Mouse (Mus musculus) midbrain, embryonic 15.5 days (tissue): Measurements from ENCODE around the gene Pde4d. TPM values are rescaled to one million over a fixed set of nuclear protein-coding genes. Genes with fewer than 3 reads are reported as not detected.

Experiments
- ATAC-seq: fragments of 200-750 bp; cut with Nextera tagmentation; replicated peaks from 2 replicates; pipeline ENCODE4 v1.8.0; 2017; ENCODE audit warnings: moderate TSS enrichment
- H3K27ac ChIP-seq: fragments of 300-500 bp; sonication (generic); 2 replicates; pipeline ENCODE4 v1.5.1; 2015; ENCODE audit warnings: mild to moderate bottlenecking, inconsistent platforms
- H3K27me3 ChIP-seq: fragments of 300-500 bp; sonication (generic); replicated peaks from 2 replicates; pipeline ENCODE4 v1.6.1; 2015; ENCODE audit warnings: inconsistent platforms
- H3K36me3 ChIP-seq: fragments of 300-500 bp; sonication (generic); replicated peaks from 2 replicates; pipeline ENCODE4 v1.6.1; 2015; ENCODE audit warnings: inconsistent platforms
- H3K4me1 ChIP-seq: fragments of 300-500 bp; sonication (generic); 2 replicates; pipeline ENCODE4 v1.6.1; 2015; ENCODE audit warnings: inconsistent platforms
- H3K4me2 ChIP-seq: fragments of 300-500 bp; sonication (generic); 2 replicates; pipeline ENCODE4 v1.6.1; 2015; ENCODE audit warnings: inconsistent platforms, mild to moderate bottlenecking, moderate library complexity
- H3K4me3 ChIP-seq: fragments of 300-500 bp; sonication (generic); 2 replicates; pipeline ENCODE4 v1.5.1; 2015; ENCODE audit warnings: mild to moderate bottlenecking, inconsistent platforms
- H3K9ac ChIP-seq: fragments of 300-500 bp; sonication (generic); 2 replicates; pipeline ENCODE4 v1.6.1; 2015; ENCODE audit warnings: mild to moderate bottlenecking, inconsistent platforms
- H3K9me3 ChIP-seq: fragments of 300-500 bp; sonication (generic); 2 replicates; pipeline ENCODE4 v1.6.1; 2016; ENCODE audit warnings: inconsistent platforms
- WGBS: fragments of 180-500 bp; shearing (Covaris S2); methylation state at CpG from one replicate; pipeline ENCODE4 v1.1.7; 2015; ENCODE audit warnings: mixed read lengths; 5-methylcytosine and 5-hydroxymethylcytosine counted together
- polyA plus RNA-seq: library from polyadenylated mRNA; unstranded; fragments of >200 nt; fragmentation: Nextera tagmentation; extraction: Ambion mirVana; gene quantifications from 2 replicates; pipeline ENCODE4 v1.2.1, GENCODE M21; 2015

Pde4d gene
- polyA plus RNA-seq, 1 experiment from 2014 or later, result 27.1 TPM

DNA sequence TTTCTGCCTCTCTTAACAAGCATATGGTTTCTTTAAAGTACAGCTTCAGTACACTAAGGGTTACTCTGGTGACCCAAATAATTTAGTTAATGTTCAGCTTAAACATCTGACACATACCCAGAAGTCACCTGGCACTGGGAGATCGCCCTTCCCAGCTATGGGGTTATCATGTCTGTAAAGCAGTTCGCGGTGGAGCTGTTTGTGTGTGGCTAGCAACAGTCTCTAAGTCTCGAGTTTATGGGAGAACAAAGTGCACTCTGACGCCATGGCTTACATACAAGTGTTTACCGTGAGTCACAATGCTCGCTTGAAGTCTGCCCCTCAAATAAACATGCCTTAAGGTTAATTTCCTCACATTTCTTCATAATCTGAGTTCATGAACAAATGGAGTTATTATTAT lies 1053.0 kb downstream of the Pde4d start:
- Histone ChIP-seq H3K4me1 (no peaks in the 10 kb centered on the region; the same call in 1 of the 2 replicates), H3K27me3 (no peaks in the 10 kb centered on the region), H3K4me2 (no peak overlapping the region), H3K9ac (no peak overlapping the region), H3K36me3 (no peaks in the 10 kb centered on the region), H3K9me3 (no peaks in the 10 kb centered on the region), H3K27ac (no peak overlapping the region), H3K4me3 (no peak overlapping the region)
- ATAC-seq, result no peak
- 86% methylated on average over 7 of the region's 7 CpGs for WGBS

DNA sequence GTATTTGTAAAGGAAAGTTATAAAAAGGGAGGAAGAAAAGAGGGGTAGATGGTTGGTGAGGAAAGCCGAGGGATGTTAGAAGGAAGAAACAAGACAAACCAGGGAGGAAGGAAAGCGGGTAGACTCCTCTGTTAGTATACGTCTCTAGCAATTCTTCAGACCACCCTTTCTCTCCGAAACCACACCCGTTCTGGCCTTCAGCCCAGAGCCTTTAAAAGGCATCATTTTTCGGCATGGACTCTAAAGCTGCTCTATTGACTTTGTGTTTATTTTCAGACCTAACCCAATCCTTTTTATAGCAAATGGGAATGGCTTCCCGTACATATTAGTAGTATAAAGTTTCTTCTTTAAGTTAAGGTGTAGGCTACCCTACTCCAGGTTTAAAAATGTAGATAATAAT lies 1057.0 kb downstream of the Pde4d start:
- WGBS, result 83% methylated on average over 7 of the region's 7 CpGs
- no peak for ATAC-seq

GRCm38 (mm10) chr13:109508472-109508871 lies 1058.7 kb downstream of the Pde4d start:
- H3K4me2 ChIP-seq, result no peak overlapping the region
- H3K27ac ChIP-seq, result no peak overlapping the region
- H3K4me3 ChIP-seq, result no peak overlapping the region
- no peak for ATAC-seq
- no peaks in the 10 kb centered on the region for H3K27me3 ChIP-seq
- H3K9me3 ChIP-seq, result no peaks in the 10 kb centered on the region
- H3K9ac ChIP-seq, result no peak overlapping the region
- H3K4me1 ChIP-seq, result no peaks in the 10 kb centered on the region; the same call in 1 of the 2 replicates
- 82% methylated on average over 4 of the region's 4 CpGs for WGBS
- no peaks in the 10 kb centered on the region for H3K36me3 ChIP-seq

More for the DNA sequence above, 1057.0 kb downstream of the Pde4d start:
- Histone ChIP-seq H3K36me3 (no peaks in the 10 kb centered on the region), H3K9ac (no peak overlapping the region), H3K4me1 (no peaks in the 10 kb centered on the region; the same call in 1 of the 2 replicates), H3K9me3 (no peaks in the 10 kb centered on the region), H3K27me3 (no peaks in the 10 kb centered on the region), H3K4me3 (no peak overlapping the region), H3K4me2 (no peak overlapping the region), H3K27ac (no peak overlapping the region)

DNA sequence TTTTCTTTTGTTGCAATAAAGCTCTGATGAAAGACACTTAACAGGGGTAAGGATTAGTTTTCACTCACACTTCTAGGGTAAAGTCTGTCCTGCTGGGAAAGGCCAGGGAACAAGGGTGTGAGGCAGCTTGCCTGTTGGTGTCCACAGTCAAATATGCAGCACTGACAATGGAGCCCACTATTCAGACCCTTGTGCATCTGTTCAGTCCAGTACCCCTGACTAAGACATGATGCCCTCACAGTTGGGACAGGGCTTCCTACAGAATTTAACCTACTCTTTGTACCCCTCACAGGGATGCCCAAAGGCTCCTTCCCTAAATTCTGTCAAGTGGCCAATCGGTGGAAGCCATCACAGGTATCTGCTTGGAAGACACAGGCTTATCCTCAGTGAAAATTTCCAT lies 1068.4 kb downstream of the Pde4d start:
- H3K9ac ChIP-seq, result no peak overlapping the region
- H3K36me3 ChIP-seq, result no peaks in the 10 kb centered on the region
- H3K4me1 ChIP-seq, result no peaks in the 10 kb centered on the region
- H3K27me3 ChIP-seq, result no peaks in the 10 kb centered on the region
- H3K9me3 ChIP-seq, result no peaks in the 10 kb centered on the region
- ATAC-seq, result no peak
- no peak overlapping the region for H3K4me3 ChIP-seq
- no peak overlapping the region for H3K27ac ChIP-seq
- WGBS, result 59% methylated on average over 1 of the region's 1 CpGs
- H3K4me2 ChIP-seq, result no peak overlapping the region

DNA sequence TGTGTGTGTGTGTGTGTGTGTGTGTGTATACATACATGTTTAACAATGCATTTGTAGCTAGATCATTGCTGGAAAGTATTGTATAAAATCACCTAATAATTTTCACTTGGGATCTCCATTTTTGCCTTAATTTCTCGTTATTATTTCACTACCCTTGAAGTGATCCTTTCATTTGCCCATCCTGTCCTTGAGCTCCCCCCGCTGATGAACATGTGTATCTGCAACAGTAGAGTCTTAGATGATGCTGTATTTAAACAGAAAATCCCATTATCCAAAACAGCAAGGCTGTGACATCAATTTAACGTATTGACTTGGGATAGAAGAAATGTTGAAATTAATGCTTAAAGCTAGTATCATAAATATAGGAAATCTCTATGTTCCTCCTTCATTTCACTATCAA lies 1069.7 kb downstream of the Pde4d start:
- Histone ChIP-seq H3K27ac (no peak overlapping the region), H3K36me3 (no peaks in the 10 kb centered on the region), H3K4me1 (no peaks in the 10 kb centered on the region), H3K4me2 (no peak overlapping the region), H3K9me3 (no peaks in the 10 kb centered on the region), H3K27me3 (no peaks in the 10 kb centered on the region), H3K9ac (no peak overlapping the region), H3K4me3 (no peak overlapping the region)
- ATAC-seq, result no peak
- 44% methylated on average over 3 of the region's 3 CpGs for WGBS

GRCm38 (mm10) chr13:109519966-109520646 lies 1070.4 kb downstream of the Pde4d start:
- 87% methylated on average over 2 of the region's 2 CpGs for WGBS
- Histone ChIP-seq H3K9ac (no peak overlapping the region), H3K36me3 (no peaks in the 10 kb centered on the region), H3K27me3 (no peaks in the 10 kb centered on the region), H3K4me1 (no peaks in the 10 kb centered on the region), H3K9me3 (no peaks in the 10 kb centered on the region), H3K27ac (no peak overlapping the region), H3K4me2 (no peak overlapping the region), H3K4me3 (no peak overlapping the region)
- no peak for ATAC-seq

DNA sequence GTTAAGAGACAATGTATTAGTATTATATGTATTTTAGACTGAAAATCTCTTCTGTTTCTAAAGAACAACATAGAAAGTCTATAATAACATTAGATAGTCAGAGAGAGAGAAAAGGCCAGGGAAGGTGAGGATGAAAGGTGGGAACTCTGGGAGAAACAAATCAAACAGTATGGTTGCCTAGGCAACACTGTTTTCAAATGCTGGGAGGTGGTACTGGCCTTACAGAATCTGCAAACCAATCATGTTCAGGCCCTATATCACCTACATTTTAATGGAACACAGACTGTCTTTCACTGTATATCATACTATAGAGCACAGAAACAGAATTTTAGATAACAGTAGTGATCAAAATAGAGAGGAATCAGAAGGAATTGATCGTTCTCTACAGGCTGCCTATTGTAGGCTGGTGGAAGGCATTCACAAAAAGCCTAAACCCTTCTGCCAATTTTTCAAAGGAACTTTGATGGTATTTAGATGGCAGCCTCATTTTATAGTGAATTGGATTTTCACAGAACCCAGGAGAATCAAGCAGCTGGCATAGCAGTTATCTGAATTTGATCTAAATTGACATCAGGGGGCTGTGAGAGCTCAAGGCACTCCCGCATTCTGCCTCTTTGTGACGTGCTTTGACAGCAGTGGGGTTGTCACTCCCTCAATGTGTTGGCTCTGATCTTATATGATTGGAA lies 1084.2 kb downstream of the Pde4d start:
- H3K4me1 ChIP-seq, result peaks cover 38% of the 10 kb centered on the region
- H3K9ac ChIP-seq, result no peak overlapping the region
- H3K4me3 ChIP-seq, result no peak overlapping the region
- 17% methylated on average over 3 of the region's 3 CpGs for WGBS
- no peaks in the 10 kb centered on the region for H3K9me3 ChIP-seq
- ATAC-seq, result peak; percentile 81
- H3K27ac ChIP-seq, result peak overlapping the region; percentile 79
- no peaks in the 10 kb centered on the region for H3K36me3 ChIP-seq
- peak overlapping the region; percentile 10; the same call in 1 of the 2 replicates for H3K4me2 ChIP-seq
- H3K27me3 ChIP-seq, result no peaks in the 10 kb centered on the region

- Histone ChIP-seq H3K27me3 (no peaks in the 10 kb centered on the region), H3K9me3 (no peaks in the 10 kb centered on the region), H3K4me1 (peaks cover 36% of the 10 kb centered on the region), H3K27ac (peak overlapping the region; percentile 79), H3K36me3 (no peaks in the 10 kb centered on the region), H3K4me2 (no peak overlapping the region), H3K9ac (no peak overlapping the region), H3K4me3 (no peak overlapping the region)
- 59% methylated on average over 5 of the region's 5 CpGs for WGBS
- ATAC-seq, result no peak; the same call in 1 of the 2 replicates
These were observed 1085.0 kb downstream of the Pde4d start for GRCm38 (mm10) chr13:109534709-109535284.

DNA sequence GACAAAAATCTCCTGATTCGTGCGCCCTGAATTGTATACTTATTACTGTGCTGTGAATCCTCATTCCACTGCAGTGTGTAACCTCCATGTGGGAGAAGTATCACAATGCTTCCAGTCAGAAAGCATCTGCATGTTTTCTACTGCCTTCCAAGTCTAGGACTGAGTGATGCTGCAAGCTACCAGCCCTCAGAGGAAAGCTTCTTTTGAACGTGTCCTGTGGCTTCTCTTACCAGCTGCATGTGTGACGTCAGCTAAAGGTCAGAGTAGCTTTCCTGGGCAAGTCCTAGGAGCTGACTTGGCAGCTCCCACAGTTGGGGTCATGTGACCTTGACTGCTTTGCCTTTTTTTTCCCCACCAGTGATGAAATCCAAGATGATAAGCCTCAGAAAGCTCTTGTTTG lies 1086.9 kb downstream of the Pde4d start:
- Histone ChIP-seq H3K36me3 (no peaks in the 10 kb centered on the region), H3K27ac (no peak overlapping the region), H3K4me2 (no peak overlapping the region), H3K4me1 (peaks cover 36% of the 10 kb centered on the region), H3K9ac (no peak overlapping the region), H3K4me3 (no peak overlapping the region), H3K27me3 (no peaks in the 10 kb centered on the region), H3K9me3 (no peaks in the 10 kb centered on the region)
- 52% methylated on average over 4 of the region's 4 CpGs for WGBS
- ATAC-seq, result no peak

GRCm38 (mm10) chr13:109539371-109539770 lies 1089.6 kb downstream of the Pde4d start:
- Histone ChIP-seq H3K9ac (no peak overlapping the region), H3K27ac (no peak overlapping the region), H3K4me2 (no peak overlapping the region), H3K4me1 (peaks cover 23% of the 10 kb centered on the region), H3K9me3 (no peaks in the 10 kb centered on the region), H3K27me3 (no peaks in the 10 kb centered on the region), H3K4me3 (no peak overlapping the region), H3K36me3 (no peaks in the 10 kb centered on the region)
- WGBS, result 59% methylated on average over 3 of the region's 3 CpGs
- no peak for ATAC-seq

DNA sequence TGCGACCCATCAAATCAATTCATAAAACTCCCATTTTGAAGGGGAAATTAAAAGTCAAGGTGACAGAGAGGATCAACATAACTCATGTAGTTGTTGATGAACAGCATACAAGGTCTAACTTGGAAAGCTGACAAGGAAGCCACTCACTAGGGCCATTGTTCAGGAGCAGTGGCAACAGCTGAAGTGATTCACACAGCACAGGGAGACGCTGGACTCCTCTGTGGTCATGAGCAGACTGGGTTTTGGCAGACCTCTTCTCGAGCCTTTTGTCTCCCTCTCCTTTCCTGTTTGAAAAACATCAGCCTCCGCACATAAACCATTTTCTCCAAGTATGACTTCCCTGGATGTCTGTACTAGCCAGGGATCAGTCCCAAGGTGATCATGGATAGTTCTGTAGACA lies 1094.9 kb downstream of the Pde4d start:
- ATAC-seq, result no peak
- Histone ChIP-seq H3K4me3 (no peak overlapping the region), H3K4me2 (no peak overlapping the region), H3K27me3 (no peaks in the 10 kb centered on the region), H3K9ac (no peak overlapping the region), H3K9me3 (no peaks in the 10 kb centered on the region), H3K36me3 (no peaks in the 10 kb centered on the region), H3K4me1 (0 out of 2 replicates have a peak, but pooled peaks cover 9% of the 10 kb centered on the region), H3K27ac (no peak overlapping the region)
- WGBS, result 69% methylated on average over 4 of the region's 4 CpGs

GRCm38 (mm10) chr13:109546337-109546736 lies 1096.6 kb downstream of the Pde4d start:
- Histone ChIP-seq H3K4me2 (0 out of 2 replicates have a peak overlapping the region, but pooled peaks have one; percentile 4), H3K36me3 (no peaks in the 10 kb centered on the region), H3K27ac (no peak overlapping the region), H3K9me3 (no peaks in the 10 kb centered on the region), H3K9ac (no peak overlapping the region), H3K27me3 (no peaks in the 10 kb centered on the region), H3K4me1 (peaks cover 12% of the 10 kb centered on the region; the same call in 1 of the 2 replicates), H3K4me3 (no peak overlapping the region)
- ATAC-seq, result no peak
- WGBS, result 66% methylated on average over 18 of the region's 18 CpGs
